Mouse (Mus musculus) E14TG2a.4 (cell line): Measurements from ENCODE around the gene B3gat2.

Source experiments
- CTCF ChIP-seq: conservative IDR thresholded peaks from 2 replicates; pipeline ENCODE4 v1.5.1; 2014; ENCODE audit warnings: low read length
- NANOG ChIP-seq: IDR thresholded peaks from 2 replicates; pipeline ENCODE4 v1.6.1; 2014; ENCODE audit warnings: borderline replicate concordance, low read length, mixed read lengths

- no peak for TF ChIP-seq CTCF
- TF ChIP-seq NANOG: no peak
Measured at GRCm38 (mm10) chr1:23731324-23731723, 30.2 kb upstream of the B3gat2 start.
